Mouse (Mus musculus) skeletal muscle tissue, adult 2 months (tissue): ENCODE data around the gene Atp11a.

Experiments
- DNase-seq: peaks from one replicate; pipeline ENCODE4 v3.0.0-alpha.2; 2012; ENCODE audit warnings: low read depth, low spot score

Gene Atp11a

GRCm38 (mm10) chr8:12872983-12873356 is 116.2 kb downstream of the Atp11a start:
- no peak for DNase-seq

DNA sequence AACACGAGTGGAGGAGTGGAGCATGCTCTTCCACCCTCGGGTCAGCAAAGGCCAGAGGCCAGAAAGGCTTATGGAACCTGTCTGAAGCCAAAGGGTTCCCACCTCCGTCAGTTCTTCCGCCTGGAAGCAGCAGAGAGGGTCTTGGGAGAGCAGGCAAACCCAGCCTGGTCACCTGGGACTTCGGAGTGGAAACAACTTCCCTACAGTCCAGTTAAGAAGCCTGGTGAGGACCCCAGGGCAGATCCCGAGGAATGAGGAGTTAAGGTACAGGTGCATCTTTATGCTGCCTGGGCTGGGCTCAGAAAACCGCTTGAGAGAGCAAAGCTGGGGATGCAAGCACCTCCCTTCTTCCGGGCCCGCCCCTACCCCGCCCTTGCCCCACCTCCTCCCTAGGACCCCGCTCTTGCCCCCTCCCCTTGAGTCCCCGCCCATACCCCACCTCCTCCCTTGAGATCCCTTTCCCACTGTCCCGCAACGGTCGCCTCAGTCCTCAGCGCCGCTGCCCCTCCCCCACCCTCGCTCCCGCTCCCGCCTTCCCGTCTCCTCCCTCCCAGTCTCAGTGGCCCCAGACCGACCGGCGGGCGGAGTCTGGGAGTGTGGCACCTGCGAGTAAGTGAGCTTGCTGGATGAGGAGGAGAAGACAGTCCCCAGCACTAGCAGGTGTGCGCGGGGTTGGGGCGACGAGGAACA is 116.7 kb downstream of the Atp11a start, which contains the start of gene Mcf2l:
TSS of gene Mcf2l (plus strand) at position 450 of the 690 bp plus-strand sequence.
- DNase-seq = no peak

GRCm38 (mm10) chr8:12874194-12874791 is 117.5 kb downstream of the Atp11a start:
- no peak for DNase-seq

DNA sequence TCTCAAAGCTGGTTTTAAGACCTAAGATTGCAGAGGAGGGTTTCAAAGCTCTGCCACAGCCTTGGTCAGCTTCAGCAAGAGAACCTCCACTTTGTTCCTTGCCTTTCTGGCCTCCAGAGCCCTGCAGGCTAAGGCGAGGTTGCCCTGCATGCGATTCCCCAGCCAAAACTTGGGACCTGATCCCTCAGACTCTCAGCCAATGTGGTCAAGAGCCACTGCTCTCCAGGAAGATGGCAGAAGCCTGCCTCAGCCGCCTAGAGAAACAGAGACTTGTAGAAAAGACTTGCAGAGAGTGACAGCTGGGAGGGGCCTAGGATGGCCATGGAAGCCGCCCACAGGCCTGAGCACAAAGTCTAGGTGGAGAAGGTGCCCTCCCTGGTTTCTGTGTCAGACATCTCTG is 118.2 kb downstream of the Atp11a start:
- DNase-seq = no peak

GRCm38 (mm10) chr8:12877126-12877525 is 120.3 kb downstream of the Atp11a start:
- DNase-seq = no peak

GRCm38 (mm10) chr8:12880163-12880562 is 123.3 kb downstream of the Atp11a start:
- DNase-seq = no peak

DNA sequence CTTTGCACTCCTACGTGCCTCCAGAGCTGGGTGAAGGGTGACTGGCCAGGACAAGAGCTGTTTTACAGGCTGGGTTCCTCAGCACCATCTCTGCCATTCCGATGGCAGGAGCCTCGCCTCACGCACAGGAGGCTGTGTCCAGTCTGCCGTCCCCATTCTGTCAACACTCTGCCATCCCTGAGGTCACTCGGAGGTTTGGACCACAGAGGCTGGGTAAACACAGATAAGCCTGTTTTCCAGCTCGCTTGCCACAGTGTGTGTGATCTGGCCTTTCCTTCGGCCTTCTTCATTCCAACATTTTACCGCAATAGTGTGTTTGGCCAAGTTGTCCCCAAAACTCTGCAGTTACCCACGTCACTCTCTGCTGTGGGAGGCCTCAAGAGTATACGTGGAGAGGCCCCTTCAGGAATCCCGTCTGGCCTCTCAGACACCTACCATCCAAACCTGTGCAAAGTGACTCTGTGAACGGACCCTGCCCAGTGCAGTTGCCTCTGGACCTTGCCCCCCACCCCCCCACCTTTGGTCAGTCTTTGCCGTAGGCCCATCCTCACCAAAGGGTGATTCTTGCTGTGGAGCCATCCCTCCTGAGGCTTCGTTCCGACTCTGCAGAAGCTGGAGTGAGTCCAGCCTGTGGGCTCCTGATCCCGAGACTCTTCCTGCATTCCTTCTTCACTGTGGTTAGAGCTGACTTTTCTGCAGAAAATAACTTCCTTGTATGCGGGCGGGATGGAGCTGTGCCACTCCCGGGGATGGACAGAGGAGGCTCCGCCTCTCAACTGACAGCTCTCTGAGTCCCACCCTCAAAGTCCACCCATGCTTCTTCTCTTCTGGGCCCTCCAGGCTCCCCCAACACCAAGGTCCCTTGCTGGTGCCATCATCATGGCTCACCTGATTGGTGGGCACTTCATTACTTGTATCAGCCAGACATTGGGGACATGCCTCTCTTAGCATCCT is 126.5 kb downstream of the Atp11a start:
- DNase-seq = no peak

GRCm38 (mm10) chr8:12887772-12888435 is 131.1 kb downstream of the Atp11a start:
- no peak for DNase-seq

- DNase-seq = no peak
Measured at GRCm38 (mm10) chr8:12889046-12889598, 132.3 kb downstream of the Atp11a start.

DNA sequence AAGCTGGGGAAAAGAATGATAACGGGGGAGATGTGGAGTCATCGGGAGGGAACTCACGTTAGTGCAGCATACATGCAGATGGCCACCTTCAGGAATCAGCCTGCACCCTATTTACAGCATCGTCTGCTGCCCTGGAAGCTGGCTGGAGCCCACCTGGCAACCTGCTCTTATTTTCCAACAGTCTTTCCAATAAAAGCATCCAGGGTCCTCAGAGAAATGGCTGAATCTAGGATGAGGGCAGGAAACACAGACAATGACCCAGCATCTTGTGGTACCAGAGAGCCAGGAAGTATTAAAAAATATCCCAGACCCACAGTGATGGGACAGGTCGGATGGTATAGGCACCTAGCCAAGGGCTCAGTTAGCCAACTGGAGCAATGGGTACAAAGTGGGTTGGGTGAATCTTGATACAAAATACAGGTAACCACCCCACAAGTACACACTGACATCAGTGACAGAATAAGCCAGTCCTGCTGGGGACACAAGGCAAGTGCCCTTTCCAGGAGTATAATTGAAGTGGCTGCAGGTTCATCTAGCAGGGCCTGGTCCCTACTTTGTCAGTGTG is 136.2 kb downstream of the Atp11a start:
- no peak for DNase-seq

DNA sequence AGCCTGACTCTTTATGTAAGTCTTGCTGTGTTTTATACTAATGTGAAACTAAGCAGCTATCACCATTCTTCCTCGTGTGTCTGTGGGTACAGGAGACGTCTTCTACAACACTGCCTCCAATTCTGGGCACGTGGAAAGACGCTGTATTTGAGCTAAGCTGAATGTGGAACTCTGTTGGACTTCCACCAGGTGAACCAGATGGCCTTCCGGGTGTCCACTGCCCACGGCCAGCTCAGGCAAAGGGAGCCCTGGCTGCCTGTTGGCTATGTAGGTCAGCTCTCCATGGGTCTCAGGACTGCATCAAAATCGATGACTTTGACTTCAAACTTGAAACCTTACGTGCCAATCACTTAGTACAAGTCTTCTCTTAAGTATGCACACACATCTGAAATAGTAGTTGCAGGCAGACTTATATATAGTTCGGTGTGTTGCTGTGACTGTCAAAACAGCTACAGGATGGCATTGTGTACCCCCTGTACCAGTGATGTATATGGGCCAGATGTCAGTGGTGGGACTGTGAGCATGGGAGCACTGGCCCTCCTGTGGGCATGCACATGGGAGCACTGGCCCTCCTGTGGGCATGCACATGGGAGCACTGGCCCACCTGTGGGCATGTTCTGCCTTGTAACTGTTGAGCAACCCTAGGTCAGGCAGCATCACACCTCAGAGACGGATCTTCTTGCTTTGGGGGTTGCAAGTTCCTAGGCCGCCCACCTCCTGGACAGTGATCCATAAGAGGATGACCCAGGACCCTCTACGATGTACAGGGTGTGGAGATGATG is 137.2 kb downstream of the Atp11a start:
- DNase-seq = no peak

DNA sequence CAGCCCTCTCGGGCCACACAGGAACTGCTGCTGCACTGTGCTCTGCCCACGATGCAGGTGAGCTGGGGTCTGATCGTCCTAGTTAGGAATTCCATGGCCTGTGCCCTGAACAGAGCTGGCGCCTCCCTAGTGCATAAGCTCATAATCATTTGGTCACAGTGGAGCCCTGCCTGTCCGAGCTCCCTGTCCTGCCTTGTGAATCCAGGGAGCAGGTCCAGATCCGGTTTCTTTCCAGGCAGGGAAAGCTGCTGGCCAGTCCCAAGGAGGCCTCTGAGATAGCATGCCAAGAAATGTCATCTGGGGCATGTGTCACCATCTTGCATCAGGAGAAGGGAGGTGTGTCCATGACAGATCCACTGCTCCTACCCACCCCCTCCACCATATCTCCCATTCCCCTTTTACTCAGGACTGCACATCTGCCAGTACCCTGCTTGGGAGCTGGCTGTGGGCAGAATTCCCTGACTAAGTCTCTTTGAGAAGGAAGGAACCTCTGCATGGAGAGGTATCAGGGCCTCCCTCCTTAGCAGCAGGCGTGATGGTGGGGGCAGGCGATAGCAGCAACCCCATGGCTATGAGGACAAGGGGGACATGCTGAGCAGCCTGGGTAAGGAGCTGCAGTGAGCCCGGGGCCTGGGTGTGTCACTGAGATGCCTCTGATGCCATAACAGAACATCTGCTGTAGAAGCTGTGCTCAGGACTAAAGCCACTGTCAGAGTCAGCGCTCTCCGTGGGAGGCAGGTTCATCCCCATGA is 138.1 kb downstream of the Atp11a start:
- no peak for DNase-seq

DNA sequence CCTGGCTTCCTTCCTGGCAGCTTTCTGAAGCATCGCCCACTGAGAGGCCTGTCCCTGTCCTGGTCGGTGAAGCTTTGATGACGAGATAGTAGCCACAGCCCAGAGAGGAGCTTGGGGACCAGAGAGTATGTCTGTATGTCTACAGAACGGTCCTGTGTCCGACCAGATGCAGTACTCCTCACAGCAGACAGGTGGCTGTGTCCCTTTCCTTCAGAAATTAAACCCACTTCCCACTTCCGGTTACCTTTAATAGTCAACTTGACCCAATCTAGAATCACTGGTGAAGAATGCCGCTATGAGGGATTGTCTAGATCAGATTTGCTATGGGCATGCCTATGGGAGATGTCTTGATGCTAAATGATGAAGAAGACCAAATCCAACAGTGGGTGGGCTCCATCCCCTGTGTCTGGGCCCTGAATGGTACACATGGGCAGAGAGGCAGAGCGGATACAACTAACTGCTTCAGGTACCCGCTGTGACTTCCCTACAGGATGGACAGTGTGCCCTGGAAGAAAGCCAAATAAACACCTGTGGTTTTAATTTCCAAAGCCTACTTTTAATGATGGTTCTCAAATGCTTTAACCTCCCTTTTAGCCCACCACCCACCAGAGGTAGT is 138.8 kb downstream of the Atp11a start:
- no peak for DNase-seq

DNA sequence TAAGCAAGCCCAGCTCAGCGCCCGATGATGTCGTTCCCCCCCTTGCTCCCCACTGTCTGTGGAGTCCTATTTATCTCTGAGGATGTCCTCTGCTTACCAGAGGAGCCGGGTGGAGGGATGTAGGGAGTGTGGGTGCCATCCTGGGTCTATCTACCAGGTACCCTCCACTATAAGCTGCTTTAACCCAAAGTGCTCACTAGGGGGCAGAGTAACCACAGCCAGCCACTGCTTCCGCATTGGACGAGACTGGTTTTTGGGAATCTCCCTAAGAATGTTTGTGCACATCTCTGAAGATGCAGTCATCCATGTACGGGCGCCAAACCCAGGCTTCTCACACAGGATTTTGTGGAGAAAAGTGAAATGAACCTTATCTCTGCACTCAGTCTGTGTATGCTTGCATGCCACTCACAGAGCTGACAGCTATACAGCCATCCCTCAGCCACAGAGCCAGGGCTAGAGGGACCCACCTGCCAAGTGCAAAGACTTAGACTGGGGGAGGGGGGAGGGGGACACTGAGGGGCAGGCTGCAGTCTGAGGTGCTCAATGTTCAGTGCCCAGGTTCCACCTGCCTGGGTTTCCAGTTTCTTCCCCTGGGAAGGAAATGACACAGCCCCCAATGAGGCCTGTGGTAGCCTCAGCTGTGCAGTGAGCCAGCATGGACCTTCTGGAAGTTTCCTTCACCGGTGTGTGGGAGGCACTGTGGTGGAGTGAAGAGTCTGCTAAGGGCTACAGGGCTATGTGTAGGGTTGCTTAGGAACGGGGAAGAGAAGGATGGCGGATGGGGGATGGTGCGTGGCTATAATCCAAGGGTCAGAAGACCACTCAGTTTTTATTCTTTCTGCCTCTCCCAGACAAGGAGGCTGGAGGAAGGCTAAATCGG is 139.9 kb downstream of the Atp11a start:
- DNase-seq = peak; percentile 25

- DNase-seq = no peak
Measured at GRCm38 (mm10) chr8:12897815-12898214, 141.0 kb downstream of the Atp11a start.

DNA sequence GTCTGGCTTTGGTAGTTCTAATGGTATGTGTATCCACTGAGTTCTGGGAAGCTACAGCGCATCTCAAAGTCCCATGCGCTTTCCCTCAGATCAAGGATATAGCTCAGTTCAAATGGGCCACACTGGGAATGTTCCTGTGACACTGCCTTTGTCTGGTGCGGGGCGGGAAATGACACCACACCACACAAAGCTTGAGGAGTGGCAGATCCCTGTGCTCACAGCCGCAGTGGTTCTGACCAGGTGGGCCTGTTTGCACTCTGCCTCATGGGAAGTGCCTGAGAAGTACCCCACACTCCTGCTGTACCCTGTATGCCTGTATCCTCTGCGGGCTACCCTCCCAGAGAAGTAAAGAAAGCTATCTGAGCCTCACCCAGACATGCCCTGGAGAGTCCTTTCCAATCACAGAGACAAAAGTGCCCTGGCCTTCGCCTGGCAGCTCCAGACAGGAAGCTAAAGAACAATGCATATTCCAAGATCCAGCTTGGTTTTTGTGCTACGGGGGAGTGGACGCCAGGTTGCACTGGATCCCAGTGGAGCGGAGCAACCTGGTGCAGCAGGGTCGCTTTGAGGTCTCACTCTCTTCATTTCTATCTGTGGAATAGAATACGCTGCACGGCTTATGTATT is 147.1 kb downstream of the Atp11a start:
- no peak for DNase-seq

- no peak for DNase-seq
Measured at GRCm38 (mm10) chr8:12905122-12905521, 148.3 kb downstream of the Atp11a start.
